Comparison of ENCODE assay signal across 8 mouse cellular contexts in genomic region chr2:23155199-23155621, GRCm38 (mm10). TPM values are rescaled to one million over a fixed set of nuclear protein-coding genes. Genes with fewer than 3 reads are reported as not detected.
DNase-seq lines count a peak whose midpoint lies in the region; ATAC-seq and TF ChIP-seq lines count a peak whose summit lies in the region.

No protein-coding gene starts in this region.

- H3K27ac ChIP-seq in heart, embryonic 15.5 days, result peak overlapping the region; percentile 100
- no peak overlapping the region for H3K27ac ChIP-seq in liver, adult 2 months (replicated peaks; ENCODE audit: insufficient read depth, low read depth, low read length)

- TF ChIP-seq POLR2A in liver, adult 2 months (IDR thresholded peaks at IDR 0.05; ENCODE audit: extremely low read depth, insufficient read depth, low read length), result no peak

- peak overlapping the region; percentile 66 for H3K4me3 ChIP-seq in heart, embryonic 15.5 days
- H3K4me3 ChIP-seq in G1E (ENCODE audit: low read depth, low read length), result peak overlapping the region; percentile 84
- H3K4me3 ChIP-seq in liver, adult 2 months (ENCODE audit: insufficient read depth, low read depth, low read length), result peak overlapping the region; percentile 57

- peak overlapping the region; percentile 52 for H3K9ac ChIP-seq in heart, embryonic 15.5 days
- peak overlapping the region; percentile 24 for H3K9ac ChIP-seq in liver, adult 2 months (ENCODE audit: low read depth, low read length)

- peak overlapping the region; percentile 86 for H3K4me2 ChIP-seq in heart, embryonic 15.5 days

- H3K79me2 ChIP-seq in liver, adult 2 months (ENCODE audit: control insufficient read depth, insufficient read depth, low read length), result peaks cover 3% of the 10 kb centered on the region; the same call in 1 of the 2 replicates

- 2% methylated on average over 5 of the region's 5 CpGs for WGBS in heart, embryonic 15.5 days
- under 1% methylated on average over 5 of the region's 5 CpGs for WGBS in liver, adult 2 months

- no peaks in the 10 kb centered on the region for H3K9me3 ChIP-seq in heart, embryonic 15.5 days (replicated peaks)
- no peaks in the 10 kb centered on the region for H3K9me3 ChIP-seq in G1E (replicated peaks)

- no peaks in the 10 kb centered on the region for H3K27me3 ChIP-seq in heart, embryonic 15.5 days
- H3K27me3 ChIP-seq in G1E (ENCODE audit: insufficient read depth, low read length), result no peaks in the 10 kb centered on the region
- no peaks in the 10 kb centered on the region for H3K27me3 ChIP-seq in liver, adult 2 months (ENCODE audit: control insufficient read depth, insufficient read depth, low read length)

- no peak for DNase-seq in heart, adult 9 months (ENCODE audit: low spot score in 2 of 2)
- DNase-seq in G1E (ENCODE audit: low spot score), result peak; percentile 3
- DNase-seq in liver, adult 2 months (ENCODE audit: extremely low read depth, low read depth, low spot score), result peak; percentile 51
- peak; percentile 59 for DNase-seq in yolk sac, embryonic 10.5 days (ENCODE audit: low spot score)
- DNase-seq in gastrocnemius, postnatal 25 days, result no peak
- no peak for DNase-seq in testis, postnatal 14 days (ENCODE audit: low spot score)

- peaks cover 29% of the 10 kb centered on the region for H3K4me1 ChIP-seq in heart, embryonic 15.5 days (replicated peaks)
- peaks cover 37% of the 10 kb centered on the region for H3K4me1 ChIP-seq in G1E (ENCODE audit: insufficient read depth, low read depth, low read length)
- H3K4me1 ChIP-seq in liver, adult 2 months (ENCODE audit: control insufficient read depth, insufficient read depth, low read length), result peaks cover 6% of the 10 kb centered on the region

- H3K36me3 ChIP-seq in heart, embryonic 15.5 days, result no peaks in the 10 kb centered on the region
- peaks cover 28% of the 10 kb centered on the region for H3K36me3 ChIP-seq in G1E (replicated peaks)
- no peaks in the 10 kb centered on the region for H3K36me3 ChIP-seq in liver, adult 2 months (ENCODE audit: control insufficient read depth, insufficient read depth, low read length)

- ATAC-seq in heart, embryonic 15.5 days (replicated peaks; ENCODE audit: insufficient number of reproducible peaks, insufficient read depth, low FRiP score, low read depth), result no peak
- ATAC-seq in G1E (ENCODE audit: extremely low read depth, insufficient number of reproducible peaks, low FRiP score, poor library complexity, severe bottlenecking), result no peak
- peak; percentile 42 for ATAC-seq in erythroid progenitor cell, adult 5-6 weeks (replicated peaks; ENCODE audit: low FRiP score, poor library complexity, severe bottlenecking)

- no peak for TF ChIP-seq CTCF in G1E (IDR thresholded peaks at IDR 0.05; ENCODE audit: low read depth, low read length)
- TF ChIP-seq CTCF in liver, adult 2 months (IDR thresholded peaks at IDR 0.05; ENCODE audit: low read depth, low read length), result no peak

RNA-seq across cellular contexts. Expression of gene Mastl, which starts 0.6 kb away (rescaled TPM):
- polyA plus RNA-seq in heart, embryonic 15.5 days (2015; fragmentation: Nextera tagmentation; extraction: Ambion mirVana), result 6.6 and 7.9 TPM in 2 replicates
- total RNA-seq in G1E (2014; fragmentation: Nextera tagmentation), result 18.6 and 20.7 TPM in 2 replicates
- total RNA-seq in G1E (2017), result 16.3 and 19.8 TPM in 2 replicates
- polyA plus RNA-seq in G1E (2012), result 1.1 and 1.8 TPM in 2 replicates
- 34.2 and 43.2 TPM in 2 replicates for total RNA-seq in erythroid progenitor cell, adult 5-6 weeks (2015; ENCODE audit: low replicate concordance)
- total RNA-seq in erythroid progenitor cell, adult 5-6 weeks (2017; ENCODE audit: low replicate concordance), result 31.9 and 33.0 TPM in 2 replicates
- 0.28 and 0.60 TPM in 2 replicates for total RNA-seq in liver, adult 2 months (2014; rRNA removed)
- polyA plus RNA-seq in liver, adult 2 months (2012; rRNA removed), result 0.07 and 0.09 TPM in 2 replicates
- under 1 TPM; 0.23 to 0.48 TPM for total RNA-seq in gastrocnemius, postnatal 25 days (2021)

RNA-seq across cellular contexts. Expression of gene Yme1l1, which starts 1.0 kb away (rescaled TPM):
- polyA plus RNA-seq in heart, embryonic 15.5 days (2015; fragmentation: Nextera tagmentation; extraction: Ambion mirVana), result 44.9 and 47.0 TPM in 2 replicates
- 186 and 206 TPM in 2 replicates for total RNA-seq in G1E (2014; fragmentation: Nextera tagmentation)
- total RNA-seq in G1E (2017), result 150 and 164 TPM in 2 replicates
- 3.8 and 5.9 TPM in 2 replicates for polyA plus RNA-seq in G1E (2012)
- 64.5 and 75.0 TPM in 2 replicates for total RNA-seq in erythroid progenitor cell, adult 5-6 weeks (2015; ENCODE audit: low replicate concordance)
- 91.8 and 116 TPM in 2 replicates for total RNA-seq in erythroid progenitor cell, adult 5-6 weeks (2017; ENCODE audit: low replicate concordance)
- total RNA-seq in liver, adult 2 months (2014; rRNA removed), result 71.4 and 90.2 TPM in 2 replicates
- polyA plus RNA-seq in liver, adult 2 months (2012; rRNA removed), result 4.1 and 6.2 TPM in 2 replicates
- total RNA-seq in gastrocnemius, postnatal 25 days (2021), result 10 to 100 TPM; 51.0 to 55.2 TPM

RNA-seq across cellular contexts. Expression of gene 4931423N10Rik, which starts 52.1 kb away (rescaled TPM):
- not detected in 2 replicates for polyA plus RNA-seq in heart, embryonic 15.5 days (2015; fragmentation: Nextera tagmentation; extraction: Ambion mirVana)
- total RNA-seq in G1E (2014; fragmentation: Nextera tagmentation) (not detected in 2 replicates), G1E (2017) (0.16 and 0.29 TPM in 2 replicates)
- not detected in 2 replicates for polyA plus RNA-seq in G1E (2012)
- total RNA-seq in erythroid progenitor cell, adult 5-6 weeks (2015; ENCODE audit: low replicate concordance), result not detected in 2 replicates
- total RNA-seq in erythroid progenitor cell, adult 5-6 weeks (2017; ENCODE audit: low replicate concordance), result not detected in 2 replicates
- total RNA-seq in liver, adult 2 months (2014; rRNA removed), result not detected in 2 replicates
- polyA plus RNA-seq in liver, adult 2 months (2012; rRNA removed), result not detected in 2 replicates
- total RNA-seq in gastrocnemius, postnatal 25 days (2021), result not detected

Comparison
In these comparisons a context has a peak if more than half of its experiments do, and no peak if none do; other contexts are left out.
1. DNase-seq: peak in G1E (single experiment), liver, adult 2 months (single experiment) and yolk sac, embryonic 10.5 days (single experiment); none in heart, adult 9 months (0 of 2), gastrocnemius, postnatal 25 days (single experiment) and testis, postnatal 14 days (single experiment).
2. RNA of gene Mastl, which starts 0.6 kb away (total RNA-seq): 31.9 to 43.2 TPM in erythroid progenitor cell, adult 5-6 weeks and 16.3 to 20.7 TPM in G1E; 0.23 to 0.48 TPM in gastrocnemius, postnatal 25 days and 0.28 to 0.60 TPM in liver, adult 2 months; every median in the first group is over 10 times any median in the second.
3. Peak in every context shown above with its lines, with median percentiles within 50 percentile points of each other: H3K4me3 ChIP-seq.